Mouse (Mus musculus) left cerebral cortex, adult 11 months (tissue): ENCODE results near the gene Slc35c1.
A peak's percentile ranks its signal among the peaks of the same experiment; 100 is the strongest.

Source experiments
- DNase-seq: peaks from one replicate; pipeline ENCODE4 v3.0.0; 2022; ENCODE audit warnings: low spot score

Slc35c1 gene

GRCm38 (mm10) chr2:92475711-92476110 is 15.4 kb upstream of the Slc35c1 start:
- no peak for DNase-seq

DNA sequence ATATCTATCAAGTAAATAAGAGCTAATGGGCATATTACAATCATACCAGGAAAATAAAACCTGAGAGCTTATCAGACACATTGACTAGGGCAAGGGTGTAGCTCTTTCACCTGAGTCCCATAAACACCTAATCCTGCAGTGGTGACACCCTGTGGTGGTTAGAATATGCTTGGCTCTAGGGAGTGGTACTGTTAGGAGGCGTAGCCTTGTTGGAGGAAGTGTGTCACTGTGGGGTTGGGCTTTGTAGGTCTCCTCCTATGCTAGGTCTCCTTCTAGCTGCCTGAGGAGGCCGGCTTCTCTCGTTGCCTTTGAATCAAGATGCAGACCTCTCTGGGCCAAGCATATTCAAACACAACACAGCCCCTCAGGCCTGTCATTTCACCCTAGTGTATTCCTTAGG is 14.6 kb upstream of the Slc35c1 start:
- no peak for DNase-seq

DNA sequence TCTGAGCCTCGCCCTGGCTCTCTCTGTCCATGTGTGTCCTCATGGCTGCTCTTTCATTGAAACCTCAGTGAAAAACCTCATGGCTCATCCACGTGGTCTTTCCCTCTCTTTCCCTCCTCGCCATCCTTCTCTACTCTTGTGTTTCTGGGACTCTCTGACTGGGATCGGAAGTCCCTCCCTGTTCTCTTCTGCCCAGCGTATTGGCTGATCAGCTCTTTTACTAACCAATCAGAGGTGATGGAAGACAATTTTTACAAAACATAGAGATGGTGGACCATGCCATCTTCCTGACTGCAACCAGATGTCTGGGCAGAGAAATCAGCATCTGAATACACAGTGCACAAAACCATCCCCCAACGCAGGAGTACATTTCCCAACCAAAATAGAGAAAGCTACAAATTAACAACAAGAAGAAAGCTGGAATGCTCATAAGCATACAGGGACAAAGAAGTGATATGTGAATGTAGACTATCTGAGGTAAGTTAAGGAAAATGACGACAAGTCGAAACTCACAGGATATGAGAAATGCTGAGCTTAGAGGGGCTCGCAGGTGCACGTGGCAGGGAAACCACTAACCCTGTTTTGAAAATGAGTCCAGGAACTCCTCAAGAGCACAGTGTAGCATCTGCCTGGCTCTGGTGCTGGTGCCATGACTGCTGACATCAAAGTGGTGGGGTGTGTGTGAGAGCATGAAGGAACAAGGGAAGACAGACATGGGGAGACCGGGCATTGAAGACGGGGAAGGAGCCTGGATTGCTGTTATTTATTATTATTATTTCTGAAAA is 11.7 kb upstream of the Slc35c1 start:
- no peak for DNase-seq

DNA sequence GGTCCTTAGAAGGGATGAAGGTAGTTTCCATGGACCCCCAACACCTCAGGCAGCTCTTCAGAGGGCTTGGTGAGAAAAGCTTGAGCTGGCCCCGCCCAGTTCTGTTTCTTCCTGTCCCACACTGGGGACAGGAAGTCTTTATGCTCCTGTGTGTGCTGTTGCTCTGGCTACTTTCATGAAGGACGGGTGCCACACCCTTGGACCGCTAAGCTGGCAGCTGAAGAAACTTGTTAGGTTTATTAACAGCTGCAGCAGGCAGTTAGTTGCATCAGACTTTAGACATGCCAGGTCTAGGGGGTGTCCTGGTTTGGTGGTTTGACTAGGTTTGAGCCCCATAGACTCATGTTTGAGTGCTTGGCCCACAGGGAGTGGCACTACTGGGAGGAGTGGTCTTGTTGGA is 4.4 kb upstream of the Slc35c1 start:
- no peak for DNase-seq

GRCm38 (mm10) chr2:92461215-92461614 is 877 bp upstream of the Slc35c1 start:
- no peak for DNase-seq

DNA sequence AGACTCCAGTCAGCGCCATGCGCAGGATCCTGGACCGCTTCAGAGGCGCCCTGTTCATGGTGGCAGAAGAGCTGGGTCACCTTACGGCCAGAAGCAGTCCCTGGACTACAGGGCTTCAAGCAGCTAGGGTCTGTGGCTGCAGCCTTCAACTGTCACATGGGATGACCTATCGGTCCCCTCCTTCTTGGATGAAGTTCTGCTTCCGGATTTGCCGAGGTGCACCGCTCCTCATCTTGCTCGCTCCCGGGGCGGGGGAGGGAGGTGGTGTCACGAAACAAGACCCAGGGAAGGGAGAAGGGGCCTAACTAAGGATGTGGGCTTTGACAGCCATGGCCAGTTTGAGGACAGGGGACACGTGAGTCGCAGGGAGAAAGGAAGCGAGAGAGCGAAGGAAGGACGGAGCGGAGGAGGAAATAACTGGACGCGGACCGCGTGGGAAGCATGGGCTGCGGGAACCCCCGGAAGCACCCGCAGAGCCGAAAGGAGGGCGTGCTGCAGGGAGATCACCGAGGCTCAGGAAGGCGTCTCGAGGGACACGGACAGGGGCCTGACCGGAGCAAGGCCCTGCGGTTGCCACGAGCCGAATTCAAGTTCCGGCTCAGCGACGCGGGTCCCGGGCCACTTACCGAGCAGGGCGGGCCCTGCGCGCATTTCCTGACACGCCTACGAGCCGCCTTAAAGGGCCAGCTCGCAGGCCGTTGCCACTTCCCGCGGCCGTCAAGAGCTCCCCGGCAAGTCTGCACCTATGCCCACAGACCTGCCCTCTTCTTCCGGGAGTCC is 1.0 kb downstream of the Slc35c1 start:
- peak; percentile 66 for DNase-seq

DNA sequence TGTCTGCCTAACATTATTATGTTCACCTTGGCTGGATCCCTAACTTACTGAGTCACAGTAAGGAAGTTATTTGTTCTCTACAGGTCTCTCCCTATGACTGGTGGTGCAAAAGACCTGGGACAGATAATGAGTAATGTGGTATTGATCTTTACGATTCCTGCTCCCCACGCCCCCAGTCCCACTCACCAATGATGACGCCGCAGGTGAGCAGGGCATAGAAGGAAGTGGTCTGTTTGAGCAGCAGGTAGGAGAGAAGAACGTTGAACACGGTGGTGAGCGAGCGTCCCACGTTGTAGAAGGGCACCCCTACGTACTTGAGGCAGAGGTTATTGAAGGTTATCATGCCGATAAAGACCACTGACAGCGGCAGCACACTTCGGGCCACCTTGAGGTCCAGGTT is 1.9 kb downstream of the Slc35c1 start:
- DNase-seq: no peak

DNA sequence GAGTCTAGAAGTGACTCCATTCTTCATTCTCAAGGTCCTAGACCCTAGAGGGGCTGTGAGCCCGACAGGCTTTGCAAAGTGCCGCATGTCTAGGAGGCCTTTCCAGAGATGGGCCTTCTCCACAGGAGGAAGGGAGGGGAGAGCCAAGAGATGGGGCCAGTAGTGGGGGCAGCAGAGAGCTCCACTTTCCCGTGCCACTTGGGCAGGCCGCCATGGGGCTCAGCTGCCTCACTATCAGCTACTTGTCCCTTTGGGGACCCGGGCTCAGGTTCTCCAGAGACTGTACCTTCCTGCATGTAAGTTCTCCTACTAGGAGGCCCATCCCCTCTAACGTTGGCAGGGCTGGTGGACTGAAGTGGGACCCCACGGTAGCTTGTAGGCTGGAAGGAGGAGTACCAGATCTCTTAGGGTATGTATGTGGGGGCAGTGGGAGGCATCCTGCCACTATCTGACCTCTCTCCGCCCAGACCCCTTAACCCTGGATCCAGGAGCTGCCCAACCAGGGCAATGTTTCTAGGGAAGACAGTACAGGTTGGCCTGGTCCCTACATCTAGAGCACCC is 3.3 kb downstream of the Slc35c1 start:
- DNase-seq: no peak

GRCm38 (mm10) chr2:92455704-92456103 is 4.6 kb downstream of the Slc35c1 start:
- DNase-seq: no peak

GRCm38 (mm10) chr2:92454166-92454565 is 6.2 kb downstream of the Slc35c1 start:
- DNase-seq: no peak

DNA sequence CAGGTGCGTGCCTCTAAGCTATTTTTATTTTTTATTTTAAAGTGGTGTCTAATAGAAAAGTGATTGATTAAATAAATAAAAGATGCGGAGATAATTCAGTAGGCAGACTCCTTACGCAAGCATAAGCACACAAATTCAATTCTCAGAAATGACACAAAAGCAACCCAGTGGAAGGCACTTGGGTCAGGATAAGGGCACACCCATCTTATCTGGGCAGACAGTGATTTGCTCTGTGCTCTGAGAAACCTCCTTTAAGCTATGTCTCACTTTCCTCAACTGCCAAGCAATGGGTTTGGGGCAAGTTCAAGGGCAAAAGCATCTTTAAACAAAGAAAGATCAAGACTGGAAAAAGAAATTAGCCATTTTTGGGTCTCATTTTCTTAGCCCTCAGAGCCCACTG is 9.2 kb downstream of the Slc35c1 start:
- DNase-seq: no peak

- DNase-seq: no peak
Measured at GRCm38 (mm10) chr2:92447121-92447740, 13.1 kb downstream of the Slc35c1 start.

DNA sequence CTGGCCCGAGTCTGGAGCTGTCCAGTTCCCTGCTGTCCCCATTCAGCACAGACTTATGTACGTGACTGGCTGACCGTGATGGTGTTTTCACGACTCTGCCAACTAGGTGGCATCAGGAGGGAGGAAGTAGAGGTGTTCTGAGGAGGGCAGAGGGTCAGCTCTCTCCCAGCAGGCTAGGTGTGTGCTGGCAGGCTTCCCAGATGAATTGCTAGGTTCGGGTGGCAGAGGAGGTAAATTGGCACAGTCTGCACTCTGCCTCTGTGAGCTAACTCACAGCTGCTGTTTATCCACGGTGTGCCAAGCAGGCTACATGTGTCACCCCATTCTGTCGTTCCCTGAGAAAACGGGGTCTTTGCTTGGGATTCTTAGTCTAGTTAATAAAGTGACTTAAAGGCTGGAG is 13.7 kb downstream of the Slc35c1 start:
- no peak for DNase-seq

DNA sequence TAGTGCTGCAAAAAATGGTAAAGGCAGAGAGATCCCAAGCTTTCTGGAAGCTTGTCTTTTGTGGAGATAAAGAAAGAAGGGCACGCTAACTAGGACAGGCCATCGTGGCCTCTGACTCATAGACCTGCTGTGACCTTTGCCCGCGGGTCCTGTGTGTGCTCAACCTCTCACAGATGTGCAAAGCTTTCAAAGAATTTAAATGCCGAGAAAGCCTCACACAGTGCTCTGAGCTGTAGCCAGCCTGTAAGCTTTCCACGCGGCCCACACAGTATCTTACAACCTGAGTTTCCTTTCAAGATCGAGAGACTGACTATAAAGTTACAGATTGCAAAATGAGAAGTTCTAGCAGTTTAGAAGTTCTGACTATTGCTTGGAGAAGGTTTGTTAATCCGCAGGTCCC is 14.4 kb downstream of the Slc35c1 start:
- DNase-seq: no peak

DNA sequence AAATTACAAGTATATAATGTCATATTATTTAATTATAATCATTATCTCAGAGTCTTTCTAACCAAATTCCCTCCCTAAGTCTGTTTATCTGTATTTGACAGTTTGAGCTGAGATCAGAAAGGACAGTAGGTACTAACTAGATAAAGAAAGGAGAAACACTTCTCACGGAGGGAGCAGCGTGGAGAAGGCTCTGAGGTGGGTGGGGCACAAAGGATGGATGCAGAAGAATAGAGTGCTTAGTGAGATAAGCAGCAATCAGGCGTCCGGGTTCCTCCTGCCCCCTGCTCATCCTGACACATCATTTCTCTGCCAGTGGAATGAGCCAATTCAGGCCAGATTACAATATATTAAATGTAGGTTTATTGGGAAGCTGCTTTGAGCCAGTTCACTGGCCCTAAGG is 16.0 kb downstream of the Slc35c1 start:
- DNase-seq: no peak

DNA sequence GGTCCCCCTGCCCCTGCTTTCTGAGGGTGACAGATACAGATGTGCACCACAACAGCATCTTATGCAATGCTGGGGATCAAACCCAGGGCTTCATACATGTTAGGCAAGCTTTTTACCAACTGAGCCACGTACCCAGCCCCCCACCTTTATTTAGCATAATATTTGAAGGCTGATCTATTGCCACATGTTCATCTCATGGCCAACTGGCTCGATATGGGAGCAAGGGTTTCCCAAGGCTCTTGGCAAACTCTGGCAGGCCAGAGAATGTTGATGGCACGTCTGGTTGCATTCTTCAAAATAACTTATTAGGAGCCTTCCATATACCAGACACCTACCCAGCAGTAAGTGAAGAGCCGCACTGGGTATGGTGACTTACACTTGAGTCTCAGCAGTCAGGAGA is 17.0 kb downstream of the Slc35c1 start:
- no peak for DNase-seq

DNA sequence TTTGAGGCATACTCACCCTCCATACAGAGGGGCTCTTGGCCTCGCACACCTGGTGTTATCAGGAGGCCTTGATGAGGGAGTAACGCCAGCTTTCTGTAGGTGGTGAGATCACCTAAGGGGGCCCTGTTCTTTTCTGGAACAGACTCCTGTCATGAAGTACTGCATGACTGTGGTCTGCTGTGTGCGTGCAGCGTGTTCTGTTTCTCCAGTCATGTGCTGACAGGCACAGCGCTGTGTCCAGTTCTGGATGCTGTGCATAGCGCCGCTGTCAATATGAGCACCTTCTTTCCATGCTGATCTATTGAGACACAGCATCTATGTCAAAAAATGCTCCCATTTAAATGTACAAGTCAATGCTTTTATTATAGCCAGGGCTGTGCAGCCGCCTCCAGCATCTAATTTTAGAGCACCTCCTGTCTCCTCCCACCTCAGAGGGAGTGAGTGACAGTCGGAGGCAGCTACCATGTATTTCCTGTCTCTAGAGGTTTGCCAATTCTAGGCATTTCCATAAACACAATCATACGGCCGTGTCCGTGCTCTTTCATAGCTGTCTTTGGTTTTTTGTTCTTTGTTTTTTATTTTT is 17.8 kb downstream of the Slc35c1 start:
- DNase-seq: no peak

- no peak for DNase-seq
Measured at GRCm38 (mm10) chr2:92440432-92440831, 19.9 kb downstream of the Slc35c1 start.

GRCm38 (mm10) chr2:92438567-92438966 is 21.8 kb downstream of the Slc35c1 start:
- DNase-seq: no peak

DNA sequence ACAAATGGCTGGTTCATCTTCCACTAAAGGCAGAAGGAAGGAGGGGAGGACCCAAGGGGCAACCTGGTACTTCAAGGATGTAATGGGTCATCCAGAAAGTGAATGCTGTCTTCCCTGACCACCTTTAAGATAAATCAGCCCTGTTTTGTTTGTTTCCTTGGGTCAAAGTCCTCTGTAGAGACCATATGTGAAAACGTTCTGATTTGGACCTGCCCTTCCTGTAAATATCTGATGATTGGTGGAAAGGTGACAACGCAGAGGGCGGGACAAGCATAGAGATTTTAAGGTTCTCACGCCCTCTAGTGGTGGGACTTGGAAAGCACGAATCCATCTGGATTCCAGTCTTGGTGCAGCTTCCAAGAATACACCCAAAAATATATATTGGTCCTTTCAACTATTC is 22.5 kb downstream of the Slc35c1 start:
- DNase-seq: peak; percentile 80

- no peak for DNase-seq
Measured at GRCm38 (mm10) chr2:92437366-92437765, 23.0 kb downstream of the Slc35c1 start.

DNA sequence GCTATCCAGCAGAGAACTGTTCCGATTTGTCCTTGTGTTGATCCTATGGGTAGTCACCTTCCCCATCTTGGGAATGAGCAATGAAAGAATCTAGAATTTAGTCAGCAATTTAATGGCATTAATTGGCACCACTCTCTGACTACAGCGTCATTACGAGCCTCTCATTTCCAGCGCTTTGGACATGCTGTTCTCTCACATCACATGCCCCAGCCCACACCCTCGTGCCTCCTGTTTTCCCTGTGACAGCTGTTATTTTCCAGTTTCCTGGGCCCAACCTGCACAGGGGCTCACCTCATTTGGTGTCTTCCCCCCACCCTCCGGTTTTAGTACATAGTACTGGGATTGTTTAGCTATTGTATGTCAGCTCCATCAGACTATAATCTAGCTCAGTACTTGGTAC is 25.3 kb downstream of the Slc35c1 start:
- DNase-seq: no peak

DNA sequence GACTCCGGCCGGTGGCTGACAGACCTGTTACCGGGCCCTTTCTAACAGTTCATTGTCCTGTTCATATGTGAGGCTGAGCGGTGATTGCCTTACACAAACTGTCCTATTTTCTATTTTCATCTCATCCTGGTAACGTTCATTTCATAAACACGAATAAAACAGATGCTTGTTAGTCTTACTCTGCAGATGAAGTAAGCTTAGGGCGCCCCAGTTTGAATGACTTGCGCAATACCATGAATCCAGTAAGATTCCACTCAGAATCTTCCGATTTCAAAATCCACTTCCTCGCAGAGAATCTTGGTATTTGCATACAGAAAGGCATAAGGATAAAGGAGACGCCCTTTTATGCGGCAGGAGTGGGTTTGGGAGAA is 26.0 kb downstream of the Slc35c1 start:
- DNase-seq: no peak
